Mouse (Mus musculus): ENCODE results near the gene Gng12. TPM values are rescaled to one million over a fixed set of nuclear protein-coding genes. Genes with fewer than 3 reads are reported as not detected.

Gene Gng12
- polyA plus RNA-seq, 1 experiment, result 24.9 TPM

DNA sequence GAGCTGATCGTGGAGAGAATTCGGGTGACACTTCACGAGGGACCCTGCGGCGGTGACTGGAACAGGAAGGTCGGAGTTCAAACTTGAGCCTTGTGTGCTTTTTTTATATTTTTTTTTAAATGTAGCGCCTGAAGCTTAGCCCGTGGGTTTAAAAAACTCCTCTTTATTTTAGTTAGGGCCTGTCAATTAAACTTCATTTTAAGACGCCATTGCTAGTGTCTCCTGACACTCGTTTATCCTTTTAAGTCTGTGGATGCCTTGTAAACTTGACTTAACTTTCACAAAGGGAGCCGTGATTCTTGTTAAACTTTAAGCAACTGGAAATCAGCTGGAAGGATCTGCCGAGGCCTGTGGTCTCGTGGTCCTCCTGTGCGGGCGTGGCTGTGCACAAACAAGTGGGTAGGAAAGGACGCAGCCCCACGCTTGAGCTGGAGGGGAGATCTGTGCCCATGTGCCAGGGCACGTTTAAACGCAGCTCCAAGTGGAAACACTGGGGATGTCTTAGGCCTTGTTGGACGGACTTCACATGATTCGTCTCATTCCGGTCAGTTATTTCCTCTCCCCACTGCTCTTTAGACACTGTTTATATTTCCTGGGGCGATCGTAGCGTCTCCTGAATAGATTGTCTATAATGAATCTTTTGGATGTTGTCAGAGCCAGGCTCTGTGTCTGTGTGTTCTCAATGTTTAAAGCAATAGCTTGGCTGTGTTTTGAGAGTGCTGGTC, 886 bp downstream of the Gng12 start:
- TF ChIP-seq MAX (IDR thresholded peaks at IDR 0.05) (no peak), FOSL1 (IDR thresholded peaks at IDR 0.05; ENCODE audit: insufficient read depth, low read length, poor library complexity, severe bottlenecking) (no peak)
- H3K27me3 ChIP-seq (ENCODE audit: control insufficient read depth, insufficient read depth, insufficient read length), result no peaks in the 10 kb centered on the region
- H3ac ChIP-seq (ENCODE audit: control insufficient read depth, insufficient read length, low read depth), result peak overlapping the region; percentile 74
- H3K79me3 ChIP-seq (ENCODE audit: low read depth), result peaks cover 2% of the 10 kb centered on the region
- peaks cover 22% of the 10 kb centered on the region for H3K79me2 ChIP-seq (ENCODE audit: control insufficient read depth, insufficient read depth)
- peak overlapping the region; percentile 55 for H3K4me3 ChIP-seq (ENCODE audit: insufficient read depth, poor library complexity, severe bottlenecking)
- H3K36me3 ChIP-seq (ENCODE audit: control insufficient read depth, insufficient read depth), result no peaks in the 10 kb centered on the region

DNA sequence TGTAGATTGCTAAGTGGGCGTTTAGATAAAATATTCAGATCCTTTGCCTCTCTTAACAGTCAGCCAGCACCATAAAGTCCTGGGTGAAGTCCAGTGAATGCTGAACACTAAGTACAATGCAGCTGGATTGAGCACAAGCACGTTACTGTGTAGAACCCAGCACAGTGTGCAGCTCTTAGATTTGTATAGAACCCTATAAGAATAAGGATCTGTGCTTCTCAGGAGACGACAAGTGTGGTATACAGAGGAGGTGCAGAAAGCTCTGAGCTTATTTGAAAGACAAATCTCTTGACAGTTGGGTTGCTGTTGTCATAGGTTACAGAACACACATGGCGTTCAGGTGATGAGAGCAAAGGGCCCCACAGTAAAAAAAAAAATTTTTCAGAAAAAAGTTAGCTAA, 1.8 kb downstream of the Gng12 start:
- Histone ChIP-seq H3K79me2 (ENCODE audit: control insufficient read depth, insufficient read depth) (peaks cover 31% of the 10 kb centered on the region), H3K4me3 (ENCODE audit: insufficient read depth, poor library complexity, severe bottlenecking) (no peak overlapping the region), H3K79me3 (ENCODE audit: low read depth) (peaks cover 2% of the 10 kb centered on the region), H3K36me3 (ENCODE audit: control insufficient read depth, insufficient read depth) (no peaks in the 10 kb centered on the region), H3ac (ENCODE audit: control insufficient read depth, insufficient read length, low read depth) (no peak overlapping the region), H3K27me3 (ENCODE audit: control insufficient read depth, insufficient read depth, insufficient read length) (no peaks in the 10 kb centered on the region)
- TF ChIP-seq MYOD1 (IDR thresholded peaks at IDR 0.05; ENCODE audit: control insufficient read depth, insufficient read length, low read depth) (no peak), CEBPB (IDR thresholded peaks at IDR 0.05; ENCODE audit: low read depth) (no peak)

DNA sequence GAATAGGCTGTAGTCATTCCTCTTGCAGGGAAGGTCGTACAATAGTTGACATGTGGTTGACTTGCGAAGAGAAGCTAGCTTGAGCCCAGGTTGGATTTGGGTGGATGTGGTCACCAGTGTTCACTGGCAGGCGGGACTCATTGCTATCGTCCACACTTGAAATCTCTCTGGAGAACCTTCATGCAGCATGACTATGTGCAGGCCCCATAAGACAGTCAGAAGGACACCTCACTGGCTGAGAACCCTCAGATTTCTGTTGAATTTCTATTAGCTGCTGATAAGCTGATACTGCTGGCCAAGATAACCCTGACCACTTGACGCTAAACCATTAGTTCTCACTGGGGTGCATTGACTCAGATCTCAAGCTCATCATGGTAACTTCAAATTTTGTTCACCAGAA, 5.7 kb downstream of the Gng12 start:
- H3K27me3 ChIP-seq (ENCODE audit: control insufficient read depth, insufficient read depth, insufficient read length), result no peaks in the 10 kb centered on the region
- no peaks in the 10 kb centered on the region for H3K36me3 ChIP-seq (ENCODE audit: control insufficient read depth, insufficient read depth)
- no peak overlapping the region for H3K4me3 ChIP-seq (ENCODE audit: insufficient read depth, poor library complexity, severe bottlenecking)
- peaks cover 59% of the 10 kb centered on the region for H3K79me2 ChIP-seq (ENCODE audit: control insufficient read depth, insufficient read depth)
- TF ChIP-seq MYOD1 (IDR thresholded peaks at IDR 0.05; ENCODE audit: control insufficient read depth, insufficient read length, low read depth) (no peak), FOSL1 (IDR thresholded peaks at IDR 0.05; ENCODE audit: insufficient read depth, low read length, poor library complexity, severe bottlenecking) (no peak), CTCF (IDR thresholded peaks at IDR 0.05; ENCODE audit: control insufficient read depth, insufficient read depth, insufficient read length) (no peak), MYOG (IDR thresholded peaks at IDR 0.05; ENCODE audit: control insufficient read depth, extremely low read depth, insufficient read length) (no peak), USF1 (IDR thresholded peaks at IDR 0.05; ENCODE audit: low read depth) (no peak), CEBPB (IDR thresholded peaks at IDR 0.05; ENCODE audit: low read depth) (no peak), MAX (IDR thresholded peaks at IDR 0.05) (no peak)
- H3ac ChIP-seq (ENCODE audit: control insufficient read depth, insufficient read length, low read depth), result no peak overlapping the region
- H3K79me3 ChIP-seq (ENCODE audit: low read depth), result peaks cover 6% of the 10 kb centered on the region

DNA sequence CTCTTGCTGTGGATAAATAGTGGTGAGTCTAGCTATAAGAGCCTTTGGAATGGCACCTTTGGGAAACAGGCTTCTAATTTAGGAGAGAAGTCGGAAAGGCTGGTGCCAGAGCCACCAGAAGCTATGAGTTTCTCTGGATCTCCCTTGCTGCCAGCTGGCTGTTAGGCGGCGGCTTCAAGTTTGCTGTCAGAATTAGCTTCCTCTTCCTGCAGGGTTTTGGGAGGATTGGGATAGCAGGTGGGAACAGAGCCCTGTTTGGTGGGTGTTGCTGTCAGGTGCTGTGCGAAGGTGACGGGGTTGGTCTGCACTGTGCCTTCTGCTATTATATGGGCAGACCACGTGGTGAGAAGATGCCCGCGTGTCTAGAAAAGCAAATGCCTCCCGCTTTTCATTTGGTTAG, 7.0 kb downstream of the Gng12 start:
- TF ChIP-seq FOSL1 (IDR thresholded peaks at IDR 0.05; ENCODE audit: insufficient read depth, low read length, poor library complexity, severe bottlenecking) (no peak), MYOD1 (IDR thresholded peaks at IDR 0.05; ENCODE audit: control insufficient read depth, insufficient read length, low read depth) (no peak), CEBPB (IDR thresholded peaks at IDR 0.05; ENCODE audit: low read depth) (no peak), CTCF (IDR thresholded peaks at IDR 0.05; ENCODE audit: control insufficient read depth, insufficient read depth, insufficient read length) (no peak), MAX (IDR thresholded peaks at IDR 0.05) (no peak)
- Histone ChIP-seq H3K79me3 (ENCODE audit: low read depth) (peaks cover 8% of the 10 kb centered on the region), H3K79me2 (ENCODE audit: control insufficient read depth, insufficient read depth) (peaks cover 50% of the 10 kb centered on the region), H3ac (ENCODE audit: control insufficient read depth, insufficient read length, low read depth) (no peak overlapping the region), H3K4me3 (ENCODE audit: insufficient read depth, poor library complexity, severe bottlenecking) (no peak overlapping the region), H3K27me3 (ENCODE audit: control insufficient read depth, insufficient read depth, insufficient read length) (no peaks in the 10 kb centered on the region), H3K36me3 (ENCODE audit: control insufficient read depth, insufficient read depth) (no peaks in the 10 kb centered on the region)

DNA sequence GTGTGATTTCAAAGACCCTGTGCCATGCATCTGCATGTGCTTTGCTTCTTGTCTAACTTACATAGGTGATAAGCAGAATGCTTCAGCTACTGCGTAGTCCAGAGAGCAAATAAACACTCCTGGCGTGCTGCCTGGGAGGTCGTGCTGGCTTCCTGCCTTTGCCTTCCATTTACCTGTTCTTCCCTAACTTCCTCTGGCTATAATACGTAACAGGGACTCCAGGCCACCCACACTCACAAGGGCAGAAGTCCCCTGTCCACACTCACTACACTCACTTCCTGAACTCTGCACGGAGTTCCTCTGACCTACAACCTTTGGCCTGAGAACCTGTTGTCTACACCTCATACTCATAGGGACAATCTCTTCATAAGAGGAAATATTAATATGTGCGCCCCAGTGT, 7.5 kb downstream of the Gng12 start:
- Histone ChIP-seq H3K79me3 (ENCODE audit: low read depth) (peaks cover 8% of the 10 kb centered on the region), H3K4me3 (ENCODE audit: insufficient read depth, poor library complexity, severe bottlenecking) (no peak overlapping the region), H3K79me2 (ENCODE audit: control insufficient read depth, insufficient read depth) (peaks cover 48% of the 10 kb centered on the region), H3K36me3 (ENCODE audit: control insufficient read depth, insufficient read depth) (no peaks in the 10 kb centered on the region), H3K27me3 (ENCODE audit: control insufficient read depth, insufficient read depth, insufficient read length) (no peaks in the 10 kb centered on the region), H3ac (ENCODE audit: control insufficient read depth, insufficient read length, low read depth) (no peak overlapping the region)
- no peak for TF ChIP-seq CEBPB (IDR thresholded peaks at IDR 0.05; ENCODE audit: low read depth)
- no peak for TF ChIP-seq MAX (IDR thresholded peaks at IDR 0.05)

DNA sequence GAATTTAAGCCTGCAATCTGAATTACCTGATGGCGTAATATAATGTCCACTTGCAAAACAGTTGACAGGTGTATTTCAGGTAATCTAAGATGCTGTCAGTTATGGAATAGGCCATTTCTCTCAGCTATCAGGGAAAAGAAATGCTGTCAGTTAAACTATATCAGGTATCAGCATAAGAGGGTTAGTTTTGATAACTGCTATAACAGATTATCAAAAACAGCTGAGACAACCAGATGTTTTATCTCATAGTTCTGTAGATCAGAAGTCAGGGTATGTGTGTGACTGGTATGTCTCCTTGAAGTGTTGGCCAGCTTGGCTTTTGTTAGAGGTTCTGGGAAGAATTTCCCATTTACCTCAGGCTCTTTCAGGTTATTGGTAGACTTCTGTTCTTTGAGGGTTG, 10.0 kb downstream of the Gng12 start:
- no peaks in the 10 kb centered on the region for H3K36me3 ChIP-seq (ENCODE audit: control insufficient read depth, insufficient read depth)
- no peaks in the 10 kb centered on the region for H3K27me3 ChIP-seq (ENCODE audit: control insufficient read depth, insufficient read depth, insufficient read length)
- no peak for TF ChIP-seq MYOD1 (IDR thresholded peaks at IDR 0.05; ENCODE audit: control insufficient read depth, insufficient read length, low read depth)
- H3K79me2 ChIP-seq (ENCODE audit: control insufficient read depth, insufficient read depth), result peaks cover 59% of the 10 kb centered on the region
- H3ac ChIP-seq (ENCODE audit: control insufficient read depth, insufficient read length, low read depth), result no peak overlapping the region
- peaks cover 8% of the 10 kb centered on the region for H3K79me3 ChIP-seq (ENCODE audit: low read depth)
- no peak overlapping the region for H3K4me3 ChIP-seq (ENCODE audit: insufficient read depth, poor library complexity, severe bottlenecking)

Measured in C2C12 (cell line).